Mouse (Mus musculus): Measurements from ENCODE around the gene Csnk1g2.
"Not testable (repeated sequence)": the region's sequence is repeated elsewhere in the genome, so short reads cannot be mapped to it uniquely, and the experiment has no call there.

Csnk1g2 gene

GRCm38 (mm10) chr10:80625764-80626163, 3.1 kb downstream of the Csnk1g2 start:
- no peak for DNase-seq (ENCODE audit: low read depth, low spot score)
- H3K36me3 ChIP-seq (ENCODE audit: control insufficient read depth, insufficient read depth, low read length, poor library complexity, severe bottlenecking), result no peaks in the 10 kb centered on the region
- no peaks in the 10 kb centered on the region for H3K27me3 ChIP-seq (ENCODE audit: control insufficient read depth, insufficient read depth, low read length, poor library complexity, severe bottlenecking)

GRCm38 (mm10) chr10:80627685-80628084, 5.0 kb downstream of the Csnk1g2 start:
- Histone ChIP-seq H3K27me3 (ENCODE audit: control insufficient read depth, insufficient read depth, low read length, poor library complexity, severe bottlenecking) (no peaks in the 10 kb centered on the region), H3K36me3 (ENCODE audit: control insufficient read depth, insufficient read depth, low read length, poor library complexity, severe bottlenecking) (no peaks in the 10 kb centered on the region)
- no peak for DNase-seq (ENCODE audit: low read depth, low spot score)

- no peak for DNase-seq (ENCODE audit: low read depth, low spot score)
- no peaks in the 10 kb centered on the region for H3K27me3 ChIP-seq (ENCODE audit: control insufficient read depth, insufficient read depth, low read length, poor library complexity, severe bottlenecking)
- H3K36me3 ChIP-seq (ENCODE audit: control insufficient read depth, insufficient read depth, low read length, poor library complexity, severe bottlenecking), result no peaks in the 10 kb centered on the region; the same call in 1 of the 2 replicates
Observed at GRCm38 (mm10) chr10:80628925-80629324, 6.3 kb downstream of the Csnk1g2 start.

GRCm38 (mm10) chr10:80635345-80635744, 12.7 kb downstream of the Csnk1g2 start:
- H3K27me3 ChIP-seq (ENCODE audit: control insufficient read depth, insufficient read depth, low read length, poor library complexity, severe bottlenecking), result no peaks in the 10 kb centered on the region
- peaks cover 26% of the 10 kb centered on the region for H3K36me3 ChIP-seq (ENCODE audit: control insufficient read depth, insufficient read depth, low read length, poor library complexity, severe bottlenecking)
- no peak for DNase-seq (ENCODE audit: low read depth, low spot score)

GRCm38 (mm10) chr10:80646936-80647335, 24.3 kb downstream of the Csnk1g2 start:
- no peaks in the 10 kb centered on the region for H3K27me3 ChIP-seq (ENCODE audit: control insufficient read depth, insufficient read depth, low read length, poor library complexity, severe bottlenecking)
- H3K36me3 ChIP-seq (ENCODE audit: control insufficient read depth, insufficient read depth, low read length, poor library complexity, severe bottlenecking), result peaks cover 18% of the 10 kb centered on the region
- DNase-seq (ENCODE audit: low read depth, low spot score), result no peak

GRCm38 (mm10) chr10:80649910-80650309, 27.3 kb downstream of the Csnk1g2 start:
- H3K27me3 ChIP-seq (ENCODE audit: control insufficient read depth, insufficient read depth, low read length, poor library complexity, severe bottlenecking); H3K36me3 ChIP-seq (ENCODE audit: control insufficient read depth, insufficient read depth, low read length, poor library complexity, severe bottlenecking); DNase-seq (ENCODE audit: low read depth, low spot score): not testable (repeated sequence)

- H3K36me3 ChIP-seq (ENCODE audit: control insufficient read depth, insufficient read depth, low read length, poor library complexity, severe bottlenecking), result 0 out of 2 replicates have a peak, but pooled peaks cover 1% of the 10 kb centered on the region
- H3K27me3 ChIP-seq (ENCODE audit: control insufficient read depth, insufficient read depth, low read length, poor library complexity, severe bottlenecking), result no peaks in the 10 kb centered on the region
- no peak for DNase-seq (ENCODE audit: low read depth, low spot score)
Observed at GRCm38 (mm10) chr10:80650392-80650791, 27.8 kb downstream of the Csnk1g2 start.

GRCm38 (mm10) chr10:80653156-80653720, 30.6 kb downstream of the Csnk1g2 start:
- no peaks in the 10 kb centered on the region for H3K36me3 ChIP-seq (ENCODE audit: control insufficient read depth, insufficient read depth, low read length, poor library complexity, severe bottlenecking)
- DNase-seq (ENCODE audit: low read depth, low spot score), result no peak
- H3K27me3 ChIP-seq (ENCODE audit: control insufficient read depth, insufficient read depth, low read length, poor library complexity, severe bottlenecking), result no peaks in the 10 kb centered on the region

- no peaks in the 10 kb centered on the region for H3K36me3 ChIP-seq (ENCODE audit: control insufficient read depth, insufficient read depth, low read length, poor library complexity, severe bottlenecking)
- no peaks in the 10 kb centered on the region for H3K27me3 ChIP-seq (ENCODE audit: control insufficient read depth, insufficient read depth, low read length, poor library complexity, severe bottlenecking)
- DNase-seq (ENCODE audit: low read depth, low spot score), result no peak
Observed at GRCm38 (mm10) chr10:80654866-80655265, 32.2 kb downstream of the Csnk1g2 start.

- DNase-seq (ENCODE audit: low read depth, low spot score), result no peak
- H3K27me3 ChIP-seq (ENCODE audit: control insufficient read depth, insufficient read depth, low read length, poor library complexity, severe bottlenecking), result no peaks in the 10 kb centered on the region
- no peaks in the 10 kb centered on the region for H3K36me3 ChIP-seq (ENCODE audit: control insufficient read depth, insufficient read depth, low read length, poor library complexity, severe bottlenecking)
Observed at GRCm38 (mm10) chr10:80655406-80656129, 32.9 kb downstream of the Csnk1g2 start.

- Histone ChIP-seq H3K27me3 (ENCODE audit: control insufficient read depth, insufficient read depth, low read length, poor library complexity, severe bottlenecking) (no peaks in the 10 kb centered on the region), H3K36me3 (ENCODE audit: control insufficient read depth, insufficient read depth, low read length, poor library complexity, severe bottlenecking) (no peaks in the 10 kb centered on the region)
- peak; percentile 95 for DNase-seq (ENCODE audit: low read depth, low spot score)
Observed at GRCm38 (mm10) chr10:80656130-80656862, 33.7 kb downstream of the Csnk1g2 start.

GRCm38 (mm10) chr10:80656863-80657623, 34.4 kb downstream of the Csnk1g2 start, which contains the start of gene Btbd2:
Gene Btbd2, minus strand, starts transcription at chr10:80657071.
- no peaks in the 10 kb centered on the region for H3K27me3 ChIP-seq (ENCODE audit: control insufficient read depth, insufficient read depth, low read length, poor library complexity, severe bottlenecking)
- no peak for DNase-seq (ENCODE audit: low read depth, low spot score)

GRCm38 (mm10) chr10:80658194-80658840, 35.7 kb downstream of the Csnk1g2 start:
- DNase-seq (ENCODE audit: low read depth, low spot score), result peak; percentile 45
- Histone ChIP-seq H3K36me3 (ENCODE audit: control insufficient read depth, insufficient read depth, low read length, poor library complexity, severe bottlenecking) (no peaks in the 10 kb centered on the region), H3K27me3 (ENCODE audit: control insufficient read depth, insufficient read depth, low read length, poor library complexity, severe bottlenecking) (no peaks in the 10 kb centered on the region)

More at GRCm38 (mm10) chr10:80656863-80657623, 34.4 kb downstream of the Csnk1g2 start, which contains the start of gene Btbd2:
- no peaks in the 10 kb centered on the region for H3K36me3 ChIP-seq (ENCODE audit: control insufficient read depth, insufficient read depth, low read length, poor library complexity, severe bottlenecking)

GRCm38 (mm10) chr10:80658841-80659202, 36.2 kb downstream of the Csnk1g2 start:
- no peaks in the 10 kb centered on the region for H3K36me3 ChIP-seq (ENCODE audit: control insufficient read depth, insufficient read depth, low read length, poor library complexity, severe bottlenecking)
- DNase-seq (ENCODE audit: low read depth, low spot score), result peak; percentile 74

More at GRCm38 (mm10) chr10:80658841-80659202, 36.2 kb downstream of the Csnk1g2 start:
- H3K27me3 ChIP-seq (ENCODE audit: control insufficient read depth, insufficient read depth, low read length, poor library complexity, severe bottlenecking), result no peaks in the 10 kb centered on the region
